Mouse (Mus musculus): ENCODE measurements around the gene 1110002E22Rik.

1110002E22Rik gene

DNA sequence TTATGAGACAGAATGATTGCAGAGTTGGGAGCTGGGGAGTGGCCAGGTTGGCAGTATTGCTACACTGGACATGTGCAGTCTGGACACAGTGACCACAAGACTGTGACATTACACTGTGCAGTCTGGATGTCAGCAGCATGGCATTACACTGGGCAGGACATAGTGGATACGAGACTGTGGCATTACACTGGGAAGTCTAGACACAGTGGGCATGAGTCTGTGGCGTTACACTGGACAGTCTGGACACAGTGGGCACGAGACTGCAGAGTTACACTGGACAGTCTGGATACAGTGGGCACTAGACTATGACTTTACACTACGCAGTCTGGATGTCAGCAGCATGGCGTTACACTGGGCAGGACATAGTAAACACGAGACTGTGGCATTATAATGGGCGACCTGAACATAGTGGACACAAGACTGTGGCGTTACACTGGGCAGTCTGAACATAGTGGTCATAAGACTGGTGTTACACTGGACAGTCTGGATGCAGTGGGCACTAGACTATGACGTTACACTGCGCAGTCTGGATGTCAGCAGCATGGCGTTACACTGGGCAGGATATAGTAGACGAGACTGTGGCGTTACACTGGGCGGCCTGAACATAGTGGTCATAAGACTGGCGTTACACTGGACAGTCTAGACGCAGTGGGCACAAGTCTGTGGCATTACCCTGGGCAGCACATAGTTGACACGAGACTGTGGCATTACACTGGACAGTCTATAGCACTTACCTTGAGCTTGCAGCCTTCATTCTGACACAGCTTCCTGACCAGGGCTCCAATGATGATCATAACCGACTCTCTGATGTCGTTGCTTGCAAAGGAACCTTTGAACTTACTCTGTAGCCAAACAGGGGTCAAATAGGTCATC, 46.3 kb downstream of the 1110002E22Rik start:
- no peak for DNase-seq

DNA sequence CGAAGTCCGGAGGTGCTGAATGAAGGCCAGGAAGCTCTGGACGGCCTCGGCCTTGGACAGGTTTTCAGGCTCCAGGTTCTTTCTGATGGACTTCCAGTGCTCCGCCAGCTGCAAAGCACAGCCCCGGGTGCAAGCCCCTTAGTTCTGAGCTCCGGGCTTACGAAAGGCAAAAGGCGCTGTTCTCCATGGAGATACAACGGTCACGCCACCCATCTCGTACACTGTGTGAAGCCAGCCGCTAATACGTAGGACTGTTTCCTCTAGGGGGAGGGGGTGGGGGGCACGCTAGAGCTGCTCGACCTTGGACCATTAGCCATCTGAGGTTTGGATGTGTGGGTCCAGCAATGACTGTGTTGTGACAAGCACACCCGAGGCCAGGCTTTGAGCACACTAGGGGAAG, 49.3 kb downstream of the 1110002E22Rik start:
- DNase-seq, result no peak

DNA sequence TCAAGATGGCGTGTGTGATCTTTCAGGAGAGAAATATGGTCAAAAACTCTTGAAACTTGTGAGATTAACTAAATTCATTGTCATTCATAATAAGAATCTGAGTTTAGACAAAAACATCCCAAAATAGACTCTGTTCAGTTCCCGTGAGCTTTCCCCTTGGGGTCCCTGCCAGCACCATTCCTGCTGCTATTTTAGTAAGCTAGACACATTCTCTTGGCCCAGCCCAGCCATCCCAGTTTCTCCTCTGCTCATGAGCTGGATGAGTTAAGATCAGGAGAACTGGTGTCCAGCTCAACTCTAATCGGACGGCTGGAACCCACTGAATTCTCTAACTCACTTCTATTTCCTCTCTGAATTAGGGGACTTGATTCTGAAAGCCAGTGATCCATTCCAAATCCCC, 52.0 kb downstream of the 1110002E22Rik start:
- DNase-seq, result no peak

DNA sequence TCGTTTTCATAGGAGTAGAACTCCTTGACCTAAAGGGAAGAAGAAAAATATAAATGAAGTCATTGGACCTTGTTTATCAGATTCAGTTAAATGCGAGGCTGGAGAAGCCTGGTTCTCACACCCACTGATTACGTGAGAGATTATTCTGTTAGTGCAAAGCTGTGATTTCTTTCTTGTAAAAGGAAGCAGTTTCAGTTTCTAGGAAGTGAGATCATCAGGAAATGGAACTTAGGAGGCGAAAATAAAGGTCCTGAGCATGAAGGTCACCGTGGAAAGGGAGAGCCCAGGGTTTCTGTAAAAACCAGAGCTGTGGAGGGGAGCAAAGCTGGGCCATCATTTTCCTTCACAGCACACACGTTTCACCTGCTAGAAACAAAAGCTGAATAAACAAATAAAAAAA, 53.5 kb downstream of the 1110002E22Rik start:
- DNase-seq, result no peak

DNA sequence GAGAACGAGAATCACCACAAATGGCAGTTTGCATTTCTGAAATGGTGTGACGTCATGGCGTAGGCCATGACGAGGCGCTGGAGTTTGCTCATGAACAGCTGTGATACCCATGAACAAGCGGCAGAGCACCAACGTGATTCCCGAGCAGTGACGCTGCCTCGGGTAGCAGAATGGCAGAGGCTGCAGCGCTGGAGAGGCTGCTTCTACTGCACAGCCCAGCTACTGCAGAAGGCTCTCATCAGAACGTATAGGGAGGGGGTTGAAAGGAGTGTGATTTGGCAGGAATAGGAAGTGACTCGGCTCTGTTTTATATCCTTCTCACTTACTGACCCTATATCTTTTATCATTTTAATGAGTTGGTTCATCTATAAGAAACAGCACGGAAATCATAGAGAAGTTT, 54.0 kb downstream of the 1110002E22Rik start:
- DNase-seq, result no peak

DNA sequence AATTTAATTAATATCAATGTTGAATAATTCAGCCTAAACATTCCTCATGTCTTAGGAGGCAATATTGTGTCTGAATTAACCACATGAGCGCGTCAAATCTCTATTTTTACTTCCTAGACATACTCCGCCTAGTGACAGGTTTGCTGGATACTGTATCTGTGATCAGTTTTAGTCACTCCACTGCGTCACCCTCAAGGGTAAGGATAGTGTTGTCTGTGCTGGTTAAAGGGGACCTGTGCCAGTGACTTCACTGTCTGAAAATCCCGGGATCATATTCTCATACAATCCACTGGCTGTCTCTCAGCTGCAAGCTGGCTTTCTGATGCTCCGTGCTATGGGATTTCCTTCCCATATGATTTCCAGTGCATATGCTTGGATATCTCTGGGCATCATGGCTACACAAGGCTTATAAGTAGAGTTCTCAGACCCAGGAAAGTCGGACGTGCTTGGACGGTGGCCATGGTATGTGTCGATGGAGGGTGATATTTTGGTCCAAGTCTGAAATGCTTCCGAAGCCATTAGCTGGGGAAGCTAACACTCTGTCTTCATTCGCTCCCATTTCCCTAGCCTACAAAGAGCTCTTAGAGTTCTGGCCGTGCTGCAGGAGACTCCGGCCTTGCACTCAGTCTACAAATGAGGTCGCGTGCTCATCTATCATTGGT, 54.7 kb downstream of the 1110002E22Rik start:
- no peak for DNase-seq

DNA sequence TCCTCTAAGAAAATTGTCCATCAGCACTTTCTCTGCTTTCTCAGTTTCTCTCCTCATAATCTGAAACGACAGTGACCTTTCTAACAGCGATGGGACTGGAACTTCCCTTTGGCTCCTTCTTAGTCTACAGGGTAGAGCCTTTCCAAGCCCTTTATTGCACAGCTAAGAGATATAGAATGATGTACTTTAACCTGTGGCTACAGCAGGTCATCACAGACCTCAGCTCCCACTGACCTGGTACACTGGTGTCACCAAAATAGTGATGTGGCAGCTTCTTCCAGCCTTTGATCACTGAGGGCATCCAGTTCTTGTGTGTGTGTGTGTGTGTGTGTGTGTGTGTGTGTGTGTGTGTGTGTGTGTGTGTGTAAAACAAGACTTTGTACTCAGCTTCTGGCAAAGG, 56.6 kb downstream of the 1110002E22Rik start:
- no peak for DNase-seq

DNA sequence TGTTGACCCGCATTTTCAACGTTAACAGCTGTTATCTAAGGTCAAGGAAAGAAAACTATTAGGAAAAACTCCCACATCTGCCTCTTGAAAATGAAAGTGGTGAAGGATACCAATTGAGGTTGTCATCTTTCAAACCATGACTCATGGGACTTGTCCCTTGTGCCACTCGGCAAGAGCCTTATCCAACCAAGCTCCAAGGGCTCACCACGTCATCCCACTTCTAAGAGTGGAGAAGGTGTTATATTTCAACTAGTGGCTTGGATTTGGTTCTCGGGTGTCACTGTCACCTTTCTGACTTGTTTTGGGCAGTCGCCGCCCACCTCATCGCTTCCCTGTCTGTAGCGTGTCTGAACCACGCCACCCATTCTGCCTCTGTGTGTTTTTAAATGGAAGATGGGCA, 59.0 kb downstream of the 1110002E22Rik start:
- no peak for DNase-seq

DNA sequence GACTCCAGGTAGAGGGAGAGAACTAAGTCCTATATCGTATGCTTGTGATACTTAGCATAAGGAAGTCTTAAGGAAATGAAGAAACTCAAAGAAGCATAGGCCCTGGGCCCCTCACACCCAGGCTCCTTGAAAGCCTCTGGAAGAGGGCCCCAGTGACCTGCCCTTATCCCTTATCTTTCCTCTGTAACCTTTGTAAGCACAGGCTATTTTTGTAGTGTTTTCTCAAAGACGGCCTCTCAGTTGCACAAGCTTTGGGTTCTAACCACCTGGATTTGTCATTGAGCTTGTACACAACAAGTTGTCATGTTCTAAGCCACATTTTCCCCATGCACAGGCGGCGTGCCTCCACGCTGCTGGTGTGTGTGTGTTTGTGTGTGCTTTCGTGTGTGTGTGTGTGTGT, 64.3 kb downstream of the 1110002E22Rik start:
- DNase-seq, result no peak

DNA sequence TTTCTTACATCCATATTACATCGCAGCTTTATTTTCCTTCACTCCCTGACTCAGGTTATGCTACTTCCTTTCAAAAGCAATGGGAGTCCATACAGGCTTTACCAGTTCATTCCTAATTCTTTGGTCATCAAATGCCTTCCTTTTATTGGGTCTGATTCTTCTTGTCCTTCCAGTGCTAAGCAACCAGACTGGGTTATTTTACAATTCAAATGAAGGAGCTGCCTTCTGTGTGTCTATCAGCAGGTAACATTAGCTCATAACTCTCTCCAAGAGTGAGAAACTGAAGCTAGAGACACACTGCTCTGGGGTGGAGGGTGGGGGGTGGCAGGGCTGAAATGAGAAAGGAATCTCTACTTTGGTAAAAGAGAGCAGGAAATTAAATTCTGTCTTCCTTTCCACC, 65.8 kb downstream of the 1110002E22Rik start:
- no peak for DNase-seq

All from cerebellum, postnatal 14 days (tissue).